Mouse (Mus musculus) frontal cortex, postnatal 14 days (tissue): ENCODE results near the gene Gzmk.

Experiments
- DNase-seq, 2 experiments: peaks; one replicate each; pipeline ENCODE4 v3.0.0; 2022; ENCODE audit warnings: low spot score in 2 of 2

Gene Gzmk

DNA sequence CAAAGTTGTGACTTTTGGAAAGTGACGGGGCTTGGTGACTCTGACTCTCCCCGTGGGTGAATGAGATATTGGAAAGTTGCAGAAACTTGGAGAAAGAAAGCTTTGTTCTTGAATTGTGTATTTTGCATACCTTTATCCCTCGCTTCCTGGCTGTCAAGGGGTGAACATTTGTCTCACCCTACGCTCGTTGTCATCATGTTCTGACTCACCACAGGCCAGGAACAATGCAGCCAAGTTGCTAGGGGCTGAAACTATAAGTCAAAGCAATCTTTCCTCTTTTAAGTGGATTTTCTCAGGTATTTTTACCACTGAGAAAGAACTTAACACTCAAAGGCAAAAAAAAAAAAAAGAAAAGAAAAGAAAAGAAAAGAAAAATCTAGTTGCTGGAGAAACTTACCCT lies 22.6 kb downstream of the Gzmk start:
- DNase-seq = no peak

DNA sequence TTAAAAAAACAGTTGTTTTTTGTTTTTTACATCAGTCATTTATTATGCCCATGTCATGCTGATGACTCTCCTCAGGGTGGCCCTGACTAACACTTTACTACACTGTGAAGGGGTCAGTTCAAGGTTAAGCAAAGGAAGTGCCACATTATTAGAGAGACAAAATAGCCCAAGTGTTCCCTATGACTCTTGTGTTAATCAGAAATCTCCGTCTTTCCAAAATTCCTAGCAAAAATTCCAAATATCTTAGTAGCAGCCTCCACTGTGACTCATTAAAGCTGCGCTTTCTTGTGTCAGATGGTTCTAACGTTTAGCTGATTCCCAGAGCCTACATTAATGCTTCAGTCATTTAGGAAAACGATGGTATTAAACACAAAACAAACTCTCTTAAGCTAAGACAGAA lies 23.5 kb downstream of the Gzmk start:
- DNase-seq = no peak

DNA sequence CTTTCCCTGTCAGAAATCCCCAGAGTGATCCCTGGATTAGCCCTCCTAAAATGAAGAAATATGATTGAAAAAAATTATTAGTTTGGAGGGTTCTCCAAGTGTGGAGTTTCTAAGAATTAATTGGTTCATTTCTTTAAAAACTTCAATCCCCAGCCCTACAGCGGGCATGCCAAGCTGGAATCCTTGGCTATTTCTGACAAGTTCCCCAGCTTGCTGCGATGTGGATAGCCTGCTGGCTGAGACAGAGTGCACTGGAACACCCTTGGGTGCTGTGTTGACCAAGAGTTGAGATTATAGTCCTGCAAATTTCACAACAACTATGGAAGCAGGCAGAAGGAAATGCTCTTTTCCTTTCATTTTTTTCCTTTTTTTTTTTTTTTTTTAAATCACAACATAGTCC lies 24.1 kb downstream of the Gzmk start:
- DNase-seq = no peak

DNA sequence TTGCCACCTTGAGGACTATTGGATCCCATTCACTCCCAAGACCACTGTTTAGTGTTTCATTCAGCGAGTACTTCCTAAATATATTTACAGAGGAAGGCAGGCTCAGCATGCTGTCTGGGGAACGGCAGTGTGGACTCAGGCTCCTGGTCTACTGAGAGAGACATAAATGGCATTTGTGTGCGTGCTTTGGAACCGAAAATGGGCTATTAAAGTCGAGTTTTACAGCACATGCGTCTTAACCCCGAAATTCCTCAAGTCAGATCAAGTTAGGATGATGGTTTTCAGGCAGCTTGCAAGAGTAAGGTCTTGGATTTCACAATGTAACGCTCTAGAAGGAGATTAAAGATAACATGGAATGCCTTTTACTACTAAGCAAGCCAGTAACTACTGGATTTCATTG lies 25.0 kb downstream of the Gzmk start:
- no peak for DNase-seq

DNA sequence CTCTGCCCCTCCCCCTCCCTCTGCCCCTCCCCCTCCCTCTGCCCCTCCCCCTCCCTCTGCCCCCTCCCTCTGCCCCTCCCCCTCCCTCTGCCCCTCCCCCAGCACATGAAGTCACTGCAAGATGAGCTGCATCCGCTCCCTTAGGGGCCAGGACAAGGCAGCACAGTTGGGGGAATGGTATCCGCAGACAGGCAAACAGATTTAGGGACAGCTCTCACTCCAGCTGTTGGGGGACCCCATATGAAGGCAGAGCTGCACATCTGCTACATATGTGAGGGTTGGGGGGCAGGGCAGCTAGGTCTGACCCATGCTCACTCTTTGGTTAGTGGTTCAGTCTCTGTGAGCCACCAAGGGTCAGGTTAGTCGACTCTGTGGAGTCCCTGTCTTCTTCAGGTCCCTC lies 26.4 kb downstream of the Gzmk start:
- no peak for DNase-seq

DNA sequence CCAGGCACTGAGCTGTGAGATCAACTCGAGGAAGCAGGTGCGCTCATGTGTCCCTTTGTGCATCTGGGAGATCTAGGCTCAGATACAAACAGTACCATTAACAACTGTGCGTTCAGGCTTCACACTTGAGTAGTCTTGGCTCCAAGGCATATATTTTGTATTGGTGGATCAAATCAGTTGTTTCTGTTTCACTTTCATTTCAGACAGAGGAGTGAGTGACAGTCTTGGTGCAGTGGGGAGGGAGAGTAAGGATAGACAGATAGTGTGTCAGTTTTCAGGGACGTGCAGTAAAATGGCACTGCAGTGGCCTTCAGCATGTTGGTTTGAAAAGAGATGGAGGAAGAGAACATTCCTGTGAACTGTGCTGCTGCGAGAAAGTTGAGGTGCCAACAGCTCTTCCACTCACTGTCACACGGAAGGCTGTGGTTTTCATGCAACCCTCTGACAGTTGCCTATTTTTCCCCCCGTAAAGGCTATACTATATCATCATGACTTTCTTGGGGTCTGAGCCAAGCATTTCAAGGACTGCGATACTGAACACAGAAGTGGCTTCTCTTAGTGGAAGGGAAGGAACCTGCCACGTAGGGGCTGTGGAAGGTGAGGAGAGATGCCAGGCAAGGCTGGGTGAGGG lies 27.7 kb downstream of the Gzmk start:
- no peak for DNase-seq

DNA sequence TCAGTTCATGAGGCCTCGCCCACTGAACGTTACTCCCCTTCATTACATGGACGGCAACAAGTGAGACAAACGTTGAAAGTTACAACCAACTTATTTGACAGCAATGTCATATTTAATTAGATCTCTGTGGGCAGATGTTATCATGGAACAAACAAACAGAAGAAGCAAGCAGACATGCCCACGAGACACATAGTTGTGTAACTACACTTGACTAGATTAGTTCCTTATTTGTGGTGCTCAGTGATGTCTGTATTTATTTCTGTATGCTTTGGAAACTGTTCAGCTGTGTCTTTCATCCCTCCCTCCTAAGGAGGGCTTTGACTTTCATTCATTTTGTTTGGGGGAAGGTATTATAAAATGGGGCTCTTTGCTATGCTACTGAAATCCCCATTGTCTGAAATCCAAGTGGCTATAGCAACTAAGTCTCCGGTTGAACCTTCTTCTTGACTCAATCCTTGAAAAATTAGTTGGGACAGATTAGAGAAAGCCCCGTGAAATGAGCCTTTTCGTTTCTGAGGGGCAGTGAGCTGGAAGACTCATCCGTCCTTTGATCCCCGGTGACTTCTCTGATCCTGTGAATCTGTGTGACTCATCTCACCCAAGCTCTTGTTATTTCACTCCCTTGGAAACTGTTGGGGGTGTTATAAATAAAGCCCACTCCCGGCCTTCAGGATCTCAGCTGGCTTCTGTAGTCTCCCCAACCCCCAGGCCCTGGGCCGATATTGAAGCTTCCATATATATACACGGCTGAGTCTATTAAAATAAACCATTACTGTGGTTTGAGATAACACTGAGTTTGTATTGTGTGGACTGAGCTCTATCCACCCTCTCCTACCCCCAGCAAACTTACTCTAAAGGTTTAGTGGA lies 28.7 kb downstream of the Gzmk start:
- no peak for DNase-seq

DNA sequence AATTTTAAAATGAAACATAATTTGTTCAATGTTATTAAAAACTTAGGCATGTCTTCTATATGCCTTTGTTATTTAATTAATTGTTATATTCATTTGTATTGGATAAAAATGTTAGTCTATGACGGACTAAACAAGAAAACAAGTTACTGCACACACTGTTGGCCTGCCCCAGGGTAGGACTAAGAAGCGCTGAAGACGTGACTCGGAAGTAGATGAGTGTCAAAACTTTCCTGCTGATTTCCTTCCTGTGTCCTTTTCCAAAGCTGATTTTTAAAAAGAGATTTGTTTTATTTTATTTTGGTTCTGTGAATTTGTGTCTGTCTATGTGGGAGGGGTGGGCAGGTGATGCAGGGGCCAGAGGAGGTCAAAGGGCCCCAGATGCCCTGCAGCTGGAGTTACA lies 42.0 kb downstream of the Gzmk start:
- DNase-seq = no peak

DNA sequence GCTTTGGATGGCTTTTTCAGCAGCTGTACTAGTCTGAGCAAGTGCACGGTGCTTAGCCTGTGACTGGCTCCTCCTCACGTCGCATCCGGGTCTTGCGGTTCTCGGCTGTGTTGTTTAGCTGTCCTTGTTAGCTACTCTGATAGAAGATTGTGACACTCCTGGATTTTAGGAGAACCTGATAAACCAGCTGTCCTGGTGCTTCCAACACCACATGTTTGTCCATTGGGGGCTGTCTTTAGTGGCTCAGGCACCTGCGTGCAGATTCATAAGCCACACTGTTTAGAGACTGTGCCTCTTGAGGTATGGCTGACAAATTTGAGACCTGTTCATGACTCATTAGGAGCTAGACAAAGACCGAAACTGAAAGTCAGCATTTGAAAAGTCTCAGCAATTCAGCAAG lies 42.4 kb downstream of the Gzmk start:
- no peak for DNase-seq

DNA sequence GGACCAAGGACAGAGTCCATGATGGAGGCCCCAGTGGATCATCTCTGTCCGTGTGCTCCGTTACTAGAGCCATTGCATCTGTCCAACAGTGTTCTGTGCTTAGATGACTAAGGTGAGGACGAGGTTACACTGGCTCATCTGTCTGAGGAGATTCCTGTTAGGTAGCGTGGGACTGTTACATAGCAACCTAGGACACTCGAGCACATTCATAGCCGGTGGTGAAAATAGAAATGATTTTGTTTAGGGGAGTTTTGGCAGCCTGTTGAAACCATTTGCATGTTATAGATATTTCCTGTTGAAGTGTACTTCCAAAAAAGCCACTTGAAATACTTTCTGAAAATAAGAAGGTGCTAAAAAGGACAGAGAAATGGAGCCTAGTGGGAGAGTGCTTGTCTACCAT lies 51.5 kb downstream of the Gzmk start:
- no peak for DNase-seq

DNA sequence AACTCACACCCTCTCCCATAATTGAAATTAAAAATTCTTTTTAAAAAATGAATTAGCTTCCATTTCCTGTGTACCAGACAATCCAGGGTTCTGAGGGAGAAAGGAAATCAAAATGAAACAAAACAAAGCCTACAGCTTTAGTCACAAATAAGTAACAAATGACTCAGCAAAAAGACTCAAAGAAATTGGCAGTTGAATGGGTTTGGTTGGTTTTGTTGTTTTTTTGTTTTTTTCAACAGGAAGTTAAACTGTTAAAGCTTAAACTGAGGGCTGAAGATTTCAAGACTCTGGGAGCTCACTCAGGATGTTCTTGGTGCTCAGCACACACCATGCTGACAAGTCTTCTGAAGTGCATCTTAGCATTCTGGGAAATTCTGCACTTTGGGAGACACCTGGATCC lies 55.5 kb downstream of the Gzmk start:
- DNase-seq = no peak

DNA sequence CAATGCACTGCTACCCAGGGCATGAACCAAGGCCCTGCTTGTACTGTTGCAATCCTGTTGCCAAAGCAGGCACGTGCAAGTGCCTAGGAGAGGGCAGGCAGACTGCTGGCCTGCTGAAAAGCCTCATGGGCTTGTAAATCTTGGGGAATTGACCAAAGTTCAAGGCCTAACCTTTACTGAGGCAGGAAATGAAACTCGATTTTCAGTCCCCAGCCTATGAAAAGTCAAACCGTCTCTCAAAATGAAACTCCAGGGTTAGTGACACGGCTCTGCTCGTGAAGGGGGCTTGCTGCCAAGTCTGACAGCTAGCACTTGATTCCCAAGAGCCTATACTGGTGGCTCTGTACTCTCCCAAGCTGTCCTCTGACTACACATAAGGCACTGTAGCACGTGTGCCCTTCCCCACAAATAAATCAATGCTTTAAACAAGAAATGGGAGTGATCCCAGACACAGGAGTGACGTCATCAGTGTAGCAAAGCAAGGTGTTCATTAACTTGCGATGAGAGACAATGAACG lies 57.6 kb downstream of the Gzmk start:
- DNase-seq = no peak

DNA sequence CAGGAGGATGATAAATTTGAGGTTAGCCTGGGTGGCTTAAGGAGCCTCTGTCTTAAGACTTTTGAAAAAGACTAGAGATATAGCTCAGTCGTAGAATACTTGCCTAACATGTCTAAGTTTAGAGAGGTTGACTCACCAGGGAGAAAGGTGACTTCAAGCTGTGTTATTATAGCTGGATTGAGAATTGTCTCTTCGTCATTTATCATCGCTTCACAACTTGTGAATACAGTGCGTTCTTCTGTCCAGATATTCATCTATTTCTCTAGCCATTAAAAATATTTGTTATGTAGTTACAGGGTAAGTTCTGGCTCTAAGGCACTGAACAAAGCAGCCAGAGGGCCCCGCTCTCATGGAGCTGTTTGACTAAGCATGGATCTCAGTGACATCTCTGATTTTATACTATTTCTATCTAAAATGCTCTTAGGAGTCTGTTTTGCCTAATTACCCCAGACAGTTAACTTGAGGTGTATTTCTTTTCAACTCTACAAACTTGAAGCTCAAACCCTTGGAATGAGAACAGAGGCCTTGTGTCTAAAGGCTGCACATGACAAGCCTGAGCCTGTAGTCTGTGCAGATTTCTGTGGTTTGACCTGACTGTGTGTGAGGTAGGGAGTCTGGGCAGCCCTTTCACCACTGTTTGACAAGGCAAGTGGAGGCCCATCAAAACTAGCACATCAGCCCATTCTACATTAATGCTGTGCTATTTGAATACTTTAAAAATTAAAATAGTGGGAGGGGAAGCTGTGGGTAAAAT lies 61.3 kb downstream of the Gzmk start:
- DNase-seq = no peak

DNA sequence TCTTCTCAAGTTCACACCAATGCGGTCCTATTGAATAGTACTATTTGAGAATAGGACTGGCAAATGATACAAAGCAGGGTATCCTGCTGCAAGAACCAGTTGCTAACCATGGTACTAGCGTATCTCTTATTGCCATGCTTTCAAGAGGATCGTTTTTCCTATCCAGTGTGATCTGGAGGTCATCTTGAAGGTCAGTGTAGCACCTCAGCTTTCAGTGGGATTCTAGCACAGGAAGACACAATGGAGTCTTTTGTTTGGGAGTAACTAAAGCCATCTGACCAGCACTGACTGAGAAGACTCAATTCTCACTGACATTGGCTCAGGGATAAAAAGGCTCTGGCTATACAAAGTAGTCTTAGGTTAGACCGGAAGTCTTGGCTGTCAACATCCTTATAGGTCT lies 74.2 kb downstream of the Gzmk start:
- no peak for DNase-seq

DNA sequence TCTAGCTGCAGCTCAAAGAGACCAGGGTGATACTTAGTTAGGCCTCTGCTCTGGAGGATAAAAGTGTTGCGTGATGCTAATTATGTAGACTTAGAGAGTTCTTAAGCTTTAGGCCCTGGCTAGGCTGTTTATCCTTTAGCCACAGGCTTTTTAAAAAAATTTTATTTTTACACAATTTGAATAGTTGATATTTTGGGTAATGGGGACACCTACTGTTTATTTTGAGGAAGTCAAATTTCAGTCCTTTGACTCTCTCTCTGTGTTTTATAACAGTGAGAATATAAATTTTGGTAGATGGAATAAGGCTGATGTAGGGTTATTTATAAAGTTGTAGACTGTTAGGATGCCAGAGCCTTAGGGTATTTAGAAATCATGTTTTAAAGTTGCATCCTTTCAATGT lies 86.1 kb downstream of the Gzmk start:
- no peak for DNase-seq

DNA sequence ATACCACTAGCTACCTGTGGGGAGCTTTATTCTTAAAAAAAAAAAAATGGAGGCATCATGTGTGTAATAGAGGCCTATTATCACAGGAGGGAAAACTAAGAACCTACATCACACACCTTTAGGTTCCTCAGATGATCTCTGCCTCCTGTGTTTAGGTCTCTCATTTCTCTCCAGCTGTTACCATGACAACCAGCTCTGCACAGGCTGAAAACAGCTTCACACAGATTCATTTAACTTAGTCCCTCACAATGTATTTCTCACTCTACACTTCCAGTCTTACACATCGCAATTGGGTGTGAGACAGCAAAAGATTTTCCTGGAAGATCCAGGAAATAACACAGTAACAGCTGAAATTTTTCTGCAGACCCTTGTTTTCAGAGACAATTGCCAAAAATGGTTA lies 95.7 kb downstream of the Gzmk start:
- no peak for DNase-seq
